Mouse (Mus musculus): ENCODE data around the gene Klk12.

The Klk12 gene

GRCm38 (mm10) chr7:43768597-43768996 is at the start of gene Klk12:
Gene Klk12 (plus strand): TSS chr7:43768897.
- no peak for DNase-seq (ENCODE audit: low read depth)

DNA sequence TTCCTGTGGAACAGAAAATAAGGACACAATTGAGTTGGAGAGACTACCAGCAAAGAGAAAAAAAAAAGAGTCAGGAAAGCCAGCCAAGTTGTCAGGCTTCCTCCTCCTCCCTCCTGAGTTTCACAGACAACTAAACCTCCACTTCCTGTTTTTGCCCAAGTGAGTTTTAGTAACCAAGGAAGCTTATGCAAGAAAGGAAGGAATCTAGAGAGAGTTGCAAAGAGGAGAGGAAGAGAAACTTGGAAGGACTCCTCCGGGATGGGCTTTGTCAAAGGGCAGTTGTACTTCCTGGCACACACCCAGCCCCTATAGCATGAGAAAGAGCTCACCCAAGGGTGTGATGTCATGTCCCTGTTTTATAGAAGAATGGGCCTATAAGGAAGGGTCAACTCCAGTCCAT is 20.9 kb upstream of the Klk12 start:
- peak; percentile 8 for DNase-seq (ENCODE audit: low read depth)

DNA sequence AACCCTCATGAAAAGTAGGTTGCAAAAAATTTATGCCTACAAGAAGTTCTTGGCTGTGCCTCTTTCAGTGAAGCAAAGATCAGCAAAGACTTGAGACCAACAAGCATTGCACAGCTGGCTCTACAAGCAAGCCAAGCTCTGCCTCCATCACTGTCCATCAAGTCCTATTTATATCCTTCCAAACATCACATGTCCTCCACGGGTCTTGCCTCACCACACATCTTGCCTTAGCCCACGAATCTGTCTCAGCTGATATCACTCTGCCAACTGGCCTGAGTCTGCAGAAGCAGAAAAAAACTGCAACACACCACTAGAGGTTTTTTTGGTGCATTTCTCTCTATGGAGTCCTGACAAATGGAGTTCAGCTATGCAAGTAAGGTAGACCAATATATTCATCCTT is 15.9 kb upstream of the Klk12 start:
- no peak for DNase-seq (ENCODE audit: low read depth)

DNA sequence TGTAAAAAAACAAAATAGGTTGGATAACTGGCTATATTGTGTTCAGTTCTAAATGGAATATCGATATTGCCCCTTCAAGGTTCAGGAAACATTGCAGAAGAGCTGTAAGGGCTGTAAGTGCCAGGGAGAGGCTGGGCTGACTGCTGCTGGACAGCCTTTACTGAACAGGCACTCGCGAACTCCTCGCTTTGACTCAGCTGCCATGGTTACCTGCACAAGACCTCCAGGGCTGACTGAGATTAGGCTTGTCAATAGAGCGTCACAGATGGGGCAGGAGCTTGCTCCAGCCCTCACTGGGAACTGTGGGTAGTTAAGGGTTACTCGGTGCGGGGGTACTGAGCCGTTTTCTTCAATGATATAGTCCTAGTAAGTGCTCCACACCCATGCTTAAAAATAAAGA is 2.2 kb upstream of the Klk12 start:
- DNase-seq (ENCODE audit: low read depth) = no peak

DNA sequence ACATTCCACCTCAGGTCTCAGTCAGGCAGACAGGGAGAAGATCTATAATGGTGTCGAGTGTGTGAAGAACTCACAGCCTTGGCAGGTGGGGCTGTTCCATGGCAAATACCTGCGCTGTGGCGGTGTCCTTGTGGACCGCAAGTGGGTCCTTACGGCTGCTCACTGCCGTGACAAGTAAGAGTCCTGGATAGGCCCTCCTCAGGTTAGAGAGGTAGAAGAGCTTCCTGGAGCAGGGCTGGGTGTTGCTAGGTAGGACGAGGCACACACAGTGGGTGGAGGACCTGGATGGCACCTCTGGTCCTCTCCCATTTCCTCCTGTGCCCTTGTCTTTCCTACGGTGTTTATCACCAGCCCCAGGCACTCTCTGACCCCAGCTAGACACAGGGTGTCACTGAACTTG is 939 bp downstream of the Klk12 start:
- no peak for DNase-seq (ENCODE audit: low read depth)

DNA sequence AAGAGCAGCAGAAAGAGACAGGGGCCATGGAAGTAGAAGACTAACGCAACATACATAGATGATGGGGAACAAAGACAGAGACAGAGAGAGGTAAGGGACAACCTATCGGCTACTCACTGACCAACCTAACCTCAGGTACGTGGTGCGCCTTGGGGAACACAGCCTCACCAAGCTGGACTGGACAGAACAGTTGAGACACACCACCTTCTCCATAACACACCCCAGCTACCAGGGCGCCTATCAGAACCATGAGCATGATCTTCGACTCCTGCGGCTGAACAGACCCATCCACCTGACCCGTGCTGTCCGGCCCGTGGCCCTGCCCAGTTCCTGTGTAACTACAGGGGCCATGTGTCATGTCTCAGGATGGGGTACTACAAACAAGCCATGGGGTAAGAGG is 2.0 kb downstream of the Klk12 start:
- DNase-seq (ENCODE audit: low read depth) = no peak

GRCm38 (mm10) chr7:43771916-43772315 is 3.2 kb downstream of the Klk12 start:
- DNase-seq (ENCODE audit: low read depth) = no peak

DNA sequence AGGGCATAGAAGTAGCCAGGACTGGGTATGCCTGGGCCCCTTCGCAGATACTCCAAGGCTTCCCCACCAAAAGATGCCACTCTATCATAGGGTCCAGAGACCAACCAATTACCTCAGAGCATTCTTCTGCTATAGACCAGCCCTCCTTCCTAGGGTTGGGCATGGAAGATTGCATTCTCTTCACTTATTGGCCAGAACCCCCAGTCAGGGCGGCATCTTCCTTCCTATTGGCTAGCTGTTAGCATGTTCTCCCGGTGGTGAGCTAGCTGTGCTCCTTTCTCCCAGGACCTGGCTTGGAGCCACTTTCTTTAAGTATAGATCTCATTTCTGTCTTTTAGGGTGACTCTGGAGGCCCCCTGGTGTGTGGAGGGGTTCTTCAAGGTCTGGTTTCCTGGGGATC is 4.2 kb downstream of the Klk12 start:
- no peak for DNase-seq (ENCODE audit: low read depth)

- no peak for DNase-seq (ENCODE audit: low read depth)
Measured at GRCm38 (mm10) chr7:43774364-43774763, 5.7 kb downstream of the Klk12 start, which contains the start of gene Klk11. Gene Klk11 (plus strand): TSS chr7:43774604.

DNA sequence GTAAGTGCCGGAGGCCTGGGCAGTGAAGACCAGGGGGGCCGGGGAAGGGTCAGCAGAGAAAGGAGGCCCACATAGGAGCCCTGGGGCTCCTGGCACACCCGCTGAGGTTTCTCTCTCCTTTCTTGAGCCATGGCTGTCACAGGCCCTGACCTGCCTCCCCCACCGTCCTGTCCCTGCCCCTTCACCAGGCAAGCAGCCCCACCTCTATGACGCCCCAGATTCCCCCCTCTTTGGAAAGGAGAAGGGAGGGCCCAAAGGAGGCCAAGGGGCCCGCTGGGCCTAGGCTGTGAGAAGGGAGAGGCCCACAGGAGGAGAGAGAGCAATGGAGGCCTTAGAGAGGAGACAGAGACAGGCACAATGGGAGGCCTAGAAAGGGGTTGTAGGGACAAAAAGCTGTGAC is 6.1 kb downstream of the Klk12 start:
- DNase-seq (ENCODE audit: low read depth) = no peak

- no peak for DNase-seq (ENCODE audit: low read depth)
Measured at GRCm38 (mm10) chr7:43775311-43776057, 6.8 kb downstream of the Klk12 start.

DNA sequence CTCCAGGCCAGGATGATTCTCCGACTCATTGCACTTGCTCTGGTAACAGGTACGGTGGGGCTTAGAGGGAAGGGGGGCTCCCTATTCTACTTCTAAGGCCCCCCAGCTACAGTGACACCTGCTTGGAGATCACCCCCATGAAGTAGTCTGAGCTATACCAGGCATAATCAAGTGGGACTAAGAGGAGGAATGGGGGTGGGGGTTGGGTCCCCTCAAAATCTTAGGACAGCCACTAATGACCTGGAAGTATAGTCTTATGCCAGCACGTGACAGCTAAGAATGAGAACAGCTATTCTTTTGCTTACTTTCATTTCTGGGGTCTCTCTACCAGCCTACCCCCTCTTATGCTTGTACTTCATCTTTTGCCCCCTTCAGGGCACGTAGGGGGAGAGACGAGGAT is 7.8 kb downstream of the Klk12 start:
- no peak for DNase-seq (ENCODE audit: low read depth)

GRCm38 (mm10) chr7:43777423-43777822 is 8.7 kb downstream of the Klk12 start:
- no peak for DNase-seq (ENCODE audit: low read depth)

- no peak for DNase-seq (ENCODE audit: low read depth)
Measured at GRCm38 (mm10) chr7:43778176-43778970, 9.7 kb downstream of the Klk12 start.

DNA sequence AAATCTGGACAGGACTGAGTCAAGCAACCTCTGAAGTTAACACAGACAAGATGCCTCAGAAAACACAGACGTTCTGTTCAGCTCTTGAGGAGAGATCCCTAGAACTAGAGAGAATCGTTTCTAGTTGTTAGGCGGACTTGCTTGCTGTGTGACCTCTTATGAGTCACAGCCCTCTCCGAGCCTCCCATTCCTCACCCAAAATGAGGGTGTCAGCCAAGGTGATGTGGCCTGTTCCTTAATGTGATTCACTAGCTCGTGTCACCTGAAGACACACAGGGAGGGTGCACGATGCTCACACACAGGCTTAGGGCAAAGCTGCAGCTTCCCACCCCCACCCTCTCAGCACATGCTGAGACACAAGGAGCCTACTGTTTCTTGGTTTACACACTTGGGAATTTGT is 11.5 kb downstream of the Klk12 start:
- DNase-seq (ENCODE audit: low read depth) = no peak

DNA sequence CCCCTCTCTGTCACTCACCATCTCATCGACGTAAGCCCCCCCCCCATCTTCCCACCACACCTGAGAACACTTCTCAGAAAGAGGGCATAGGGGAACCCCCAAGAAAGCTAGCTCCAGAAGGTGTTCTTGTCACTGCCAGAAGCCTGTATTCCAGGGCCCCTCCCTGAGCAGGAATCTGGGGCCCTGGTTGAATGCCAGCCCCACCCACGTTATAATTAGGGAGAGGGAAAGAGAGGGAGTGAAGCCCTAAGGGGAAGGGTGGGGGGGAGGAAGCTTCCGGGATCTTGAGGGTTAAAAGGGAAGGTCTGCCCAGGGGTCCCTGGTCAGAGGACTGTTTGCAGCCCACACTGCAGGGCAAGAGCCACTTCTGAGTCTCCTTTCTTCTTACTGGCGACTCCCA is 12.0 kb downstream of the Klk12 start, which contains the start of gene Klk10:
Gene Klk10, plus strand, starts transcription at position 290 of the 400 bp plus-strand sequence.
- DNase-seq (ENCODE audit: low read depth) = no peak

DNA sequence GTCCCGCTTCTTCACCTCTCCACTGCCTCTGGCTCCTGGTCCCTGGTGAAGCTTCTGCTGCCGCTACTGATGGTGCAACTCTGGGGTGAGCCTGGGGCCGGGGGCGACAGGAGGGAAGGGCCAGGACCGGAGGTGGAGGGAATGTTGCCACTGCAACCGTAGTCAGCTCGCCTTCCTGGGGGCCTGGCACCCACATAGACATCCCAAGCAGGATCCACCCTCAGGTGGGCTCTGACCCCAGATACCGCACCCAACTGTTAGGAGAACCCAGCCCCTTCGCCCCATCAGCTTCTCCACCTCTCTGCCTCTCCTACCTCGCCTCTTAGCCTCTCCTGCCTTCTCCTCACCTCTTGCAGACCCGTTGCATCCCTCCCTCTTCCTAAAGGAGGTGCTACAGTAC is 12.8 kb downstream of the Klk12 start:
- no peak for DNase-seq (ENCODE audit: low read depth)

GRCm38 (mm10) chr7:43782275-43783265 is 13.9 kb downstream of the Klk12 start:
- DNase-seq (ENCODE audit: low read depth) = peak; percentile 78

DNA sequence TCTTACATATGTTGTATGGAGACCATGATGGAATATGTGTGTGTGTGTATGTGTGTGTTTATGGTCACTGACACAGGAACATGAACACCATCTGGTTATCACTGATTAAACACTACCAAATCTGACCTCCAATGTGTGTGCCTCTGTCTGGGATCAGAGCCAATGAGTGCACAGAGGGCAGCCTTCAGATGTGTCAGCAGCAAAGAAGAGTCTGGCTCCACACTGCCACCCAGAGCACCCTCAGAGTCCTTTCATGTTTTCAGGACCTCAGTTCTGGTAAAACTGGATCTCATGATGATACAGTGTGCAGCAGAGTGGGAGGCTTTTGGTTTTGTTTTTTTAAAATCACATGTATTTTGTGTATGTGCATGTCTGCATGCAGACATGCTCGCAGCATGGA is 16.6 kb downstream of the Klk12 start:
- DNase-seq (ENCODE audit: low read depth) = no peak

DNA sequence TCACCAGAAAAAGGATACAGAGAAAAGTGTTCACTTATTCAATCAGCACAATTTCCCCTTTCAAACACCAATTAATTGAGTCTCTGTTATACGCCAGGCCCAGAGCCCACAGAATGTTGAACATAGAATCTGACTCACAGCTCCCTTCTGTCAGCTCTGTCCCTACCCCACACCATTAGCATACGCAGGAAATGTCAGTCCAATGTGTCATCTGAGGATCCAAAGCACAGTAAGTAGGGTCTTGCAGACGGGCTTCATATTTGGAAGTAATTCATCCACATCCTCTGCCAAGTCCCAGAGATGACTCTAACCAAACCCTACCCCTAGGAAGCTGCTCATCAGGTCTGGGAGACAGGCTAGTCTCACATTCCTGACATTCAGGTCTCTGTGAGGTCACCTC is 19.4 kb downstream of the Klk12 start:
- DNase-seq (ENCODE audit: low read depth) = no peak

DNA sequence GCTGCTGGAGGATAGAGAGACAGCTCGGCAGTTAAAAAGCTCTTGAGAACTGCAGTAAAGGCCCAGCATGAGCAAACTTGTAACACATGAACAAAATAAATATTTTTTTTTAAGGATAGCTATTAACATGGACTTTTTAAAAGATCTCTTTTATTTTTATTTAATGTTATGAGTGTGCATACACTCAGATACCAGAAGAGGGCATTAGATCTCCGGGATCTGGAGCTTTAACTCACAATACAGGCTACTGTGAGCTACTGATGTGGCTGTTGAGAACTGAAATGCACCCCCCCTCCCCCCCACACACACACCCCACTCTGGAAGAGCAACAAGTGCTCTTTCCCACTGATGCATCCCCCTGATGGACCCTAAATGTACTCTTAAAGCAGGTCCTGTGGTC is 20.6 kb downstream of the Klk12 start:
- no peak for DNase-seq (ENCODE audit: low read depth)

GRCm38 (mm10) chr7:43791591-43791990 is 22.9 kb downstream of the Klk12 start, which contains the start of gene Klk9:
Gene Klk9 (plus strand): TSS chr7:43791891.
- no peak for DNase-seq (ENCODE audit: low read depth)

Data from c-Kit-positive CD71-negative TER-119-negative erythroid progenitor cells, embryonic 14.5 days (primary cell).